Mouse (Mus musculus): ENCODE results near the gene Ogn. TPM values are rescaled to one million over a fixed set of nuclear protein-coding genes. Genes with fewer than 3 reads are reported as not detected.

Gene Ogn
- total RNA-seq, 1 experiment = 0.45 TPM

- Histone ChIP-seq H3K36me3 (ENCODE audit: control insufficient read depth, insufficient read depth, low read length, poor library complexity, severe bottlenecking) (no peaks in the 10 kb centered on the region), H3K9me3 (ENCODE audit: control insufficient read depth, insufficient read depth, low read depth, low read length) (no peaks in the 10 kb centered on the region), H3K4me3 (ENCODE audit: insufficient read depth in 1 of 2, low read depth in 1 of 2, low read length in 2 of 2, poor library complexity in 1 of 2, severe bottlenecking in 1 of 2) (no peak overlapping the region), H3K27ac (ENCODE audit: insufficient read depth, low read depth, low read length, poor library complexity, severe bottlenecking) (no peak overlapping the region), H3K4me1 (ENCODE audit: control insufficient read depth in 2 of 2, insufficient read depth in 2 of 2, low read length in 2 of 2, poor library complexity in 1 of 2) (peaks cover 0 to 2% of the 10 kb centered on the region in 2 experiments; a peak in 1 of 4 replicates), H3K9ac (ENCODE audit: insufficient read depth, low read depth, low read length, poor library complexity, severe bottlenecking) (no peak overlapping the region)
- in situ Hi-C loops (cut with MboI; ENCODE audit: low sequenced_read_pairs in 2 of 2, unreplicated experiment in 2 of 2) = no loop called here
- no peak for DNase-seq (ENCODE audit: low read depth, low spot score)
- TF ChIP-seq MAFK (IDR thresholded peaks at IDR 0.05; ENCODE audit: insufficient read depth, low read depth, low read length) (no peak), CHD2 (IDR thresholded peaks at IDR 0.05; ENCODE audit: low read depth, low read length) (no peak), ZNF384 (IDR thresholded peaks at IDR 0.05; ENCODE audit: low read depth, low read length) (no peak), HCFC1 (IDR thresholded peaks at IDR 0.05; ENCODE audit: borderline replicate concordance, insufficient read depth, low read length) (no peak), ZC3H11A (IDR thresholded peaks at IDR 0.05; ENCODE audit: borderline replicate concordance, low read depth, low read length) (no peak)
Observed at GRCm38 (mm10) chr13:49618365-49618764, 10.5 kb downstream of the Ogn start.

GRCm38 (mm10) chr13:49623216-49623615, 15.4 kb downstream of the Ogn start:
- no peak overlapping the region for H3K4me3 ChIP-seq (ENCODE audit: insufficient read depth in 1 of 2, low read depth in 1 of 2, low read length in 2 of 2, poor library complexity in 1 of 2, severe bottlenecking in 1 of 2)
- H3K27ac ChIP-seq (ENCODE audit: insufficient read depth, low read depth, low read length, poor library complexity, severe bottlenecking) = no peak overlapping the region
- no peaks in the 10 kb centered on the region for H3K36me3 ChIP-seq (ENCODE audit: control insufficient read depth, insufficient read depth, low read length, poor library complexity, severe bottlenecking)
- TF ChIP-seq CHD2 (IDR thresholded peaks at IDR 0.05; ENCODE audit: low read depth, low read length) (no peak), ZC3H11A (IDR thresholded peaks at IDR 0.05; ENCODE audit: borderline replicate concordance, low read depth, low read length) (no peak), HCFC1 (IDR thresholded peaks at IDR 0.05; ENCODE audit: borderline replicate concordance, insufficient read depth, low read length) (no peak), MAFK (IDR thresholded peaks at IDR 0.05; ENCODE audit: insufficient read depth, low read depth, low read length) (no peak), ZNF384 (IDR thresholded peaks at IDR 0.05; ENCODE audit: low read depth, low read length) (no peak)
- in situ Hi-C loops (cut with MboI; ENCODE audit: low sequenced_read_pairs in 2 of 2, unreplicated experiment in 2 of 2) = no loop called here
- H3K9me3 ChIP-seq (ENCODE audit: control insufficient read depth, insufficient read depth, low read depth, low read length) = no peaks in the 10 kb centered on the region
- H3K4me1 ChIP-seq (ENCODE audit: control insufficient read depth in 2 of 2, insufficient read depth in 2 of 2, low read length in 2 of 2, poor library complexity in 1 of 2) = peaks cover 0 to 2% of the 10 kb centered on the region in 2 experiments; a peak in 1 of 4 replicates
- DNase-seq (ENCODE audit: low read depth, low spot score) = no peak
- no peak overlapping the region for H3K9ac ChIP-seq (ENCODE audit: insufficient read depth, low read depth, low read length, poor library complexity, severe bottlenecking)

DNA sequence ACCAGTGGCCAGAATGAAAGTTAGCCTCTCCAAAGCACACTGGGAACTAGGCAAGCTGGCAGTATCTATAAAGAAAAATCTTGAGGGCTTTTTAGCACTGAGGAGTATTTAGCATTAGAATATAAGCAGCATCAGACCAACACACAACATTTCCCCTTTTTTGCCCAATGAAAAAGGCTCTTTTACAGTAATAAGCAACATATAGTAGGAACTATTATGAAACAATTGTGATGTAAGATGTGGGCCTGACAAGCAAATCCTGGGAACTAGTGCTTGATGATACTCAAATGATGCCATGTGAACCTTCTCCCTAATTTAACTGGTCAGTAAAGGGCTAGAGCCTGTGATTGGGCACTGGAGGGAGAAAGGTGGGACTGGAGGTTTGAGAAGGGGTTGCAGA, 20.3 kb downstream of the Ogn start:
- DNase-seq (ENCODE audit: low read depth, low spot score) = no peak
- H3K9me3 ChIP-seq (ENCODE audit: control insufficient read depth, insufficient read depth, low read depth, low read length) = no peaks in the 10 kb centered on the region
- TF ChIP-seq MAFK (IDR thresholded peaks at IDR 0.05; ENCODE audit: insufficient read depth, low read depth, low read length) (no peak), ZC3H11A (IDR thresholded peaks at IDR 0.05; ENCODE audit: borderline replicate concordance, low read depth, low read length) (no peak)
- H3K36me3 ChIP-seq (ENCODE audit: control insufficient read depth, insufficient read depth, low read length, poor library complexity, severe bottlenecking) = no peaks in the 10 kb centered on the region
- no peak overlapping the region for H3K9ac ChIP-seq (ENCODE audit: insufficient read depth, low read depth, low read length, poor library complexity, severe bottlenecking)
- in situ Hi-C loops (cut with MboI; ENCODE audit: low sequenced_read_pairs in 2 of 2, unreplicated experiment in 2 of 2) = no loop called here
- H3K27ac ChIP-seq (ENCODE audit: insufficient read depth, low read depth, low read length, poor library complexity, severe bottlenecking) = no peak overlapping the region
- H3K4me1 ChIP-seq (ENCODE audit: control insufficient read depth in 2 of 2, insufficient read depth in 2 of 2, low read length in 2 of 2, poor library complexity in 1 of 2) = no peaks in the 10 kb centered on the region
- H3K4me3 ChIP-seq (ENCODE audit: insufficient read depth in 1 of 2, low read depth in 1 of 2, low read length in 2 of 2, poor library complexity in 1 of 2, severe bottlenecking in 1 of 2) = no peak overlapping the region

GRCm38 (mm10) chr13:49629076-49629475, 21.2 kb downstream of the Ogn start:
- Histone ChIP-seq H3K4me3 (ENCODE audit: insufficient read depth in 1 of 2, low read depth in 1 of 2, low read length in 2 of 2, poor library complexity in 1 of 2, severe bottlenecking in 1 of 2) (no peak overlapping the region), H3K9ac (ENCODE audit: insufficient read depth, low read depth, low read length, poor library complexity, severe bottlenecking) (no peak overlapping the region), H3K4me1 (ENCODE audit: control insufficient read depth in 2 of 2, insufficient read depth in 2 of 2, low read length in 2 of 2, poor library complexity in 1 of 2) (no peaks in the 10 kb centered on the region), H3K36me3 (ENCODE audit: control insufficient read depth, insufficient read depth, low read length, poor library complexity, severe bottlenecking) (no peaks in the 10 kb centered on the region), H3K9me3 (ENCODE audit: control insufficient read depth, insufficient read depth, low read depth, low read length) (no peaks in the 10 kb centered on the region), H3K27ac (ENCODE audit: insufficient read depth, low read depth, low read length, poor library complexity, severe bottlenecking) (no peak overlapping the region)
- in situ Hi-C loops (cut with MboI; ENCODE audit: low sequenced_read_pairs in 2 of 2, unreplicated experiment in 2 of 2) = no loop called here
- TF ChIP-seq MAFK (IDR thresholded peaks at IDR 0.05; ENCODE audit: insufficient read depth, low read depth, low read length) (no peak), ZC3H11A (IDR thresholded peaks at IDR 0.05; ENCODE audit: borderline replicate concordance, low read depth, low read length) (no peak), ZNF384 (IDR thresholded peaks at IDR 0.05; ENCODE audit: low read depth, low read length) (no peak), CHD2 (IDR thresholded peaks at IDR 0.05; ENCODE audit: low read depth, low read length) (no peak), HCFC1 (IDR thresholded peaks at IDR 0.05; ENCODE audit: borderline replicate concordance, insufficient read depth, low read length) (no peak)
- DNase-seq (ENCODE audit: low read depth, low spot score) = no peak

DNA sequence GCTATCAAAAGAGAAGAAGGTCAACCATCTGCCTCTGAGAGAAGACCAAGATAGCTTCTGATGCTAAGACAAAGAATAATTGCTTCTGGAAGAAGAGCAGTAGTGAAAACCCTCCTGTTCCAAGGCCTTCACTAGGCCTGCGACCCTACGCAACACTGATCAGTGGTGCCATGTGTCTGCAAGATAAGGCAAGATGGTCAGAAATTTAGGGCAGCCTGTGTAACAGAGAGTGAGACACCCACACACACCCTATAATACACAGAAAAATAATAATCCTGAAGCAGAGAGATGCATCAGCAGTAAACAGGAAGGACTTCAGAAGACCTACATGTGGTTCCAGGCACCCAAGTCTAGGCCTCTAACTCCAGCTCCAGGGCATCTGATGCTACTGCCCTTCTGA, 32.1 kb downstream of the Ogn start:
- TF ChIP-seq MAFK (IDR thresholded peaks at IDR 0.05; ENCODE audit: insufficient read depth, low read depth, low read length) (no peak), CHD2 (IDR thresholded peaks at IDR 0.05; ENCODE audit: low read depth, low read length) (no peak), ZNF384 (IDR thresholded peaks at IDR 0.05; ENCODE audit: low read depth, low read length) (no peak), HCFC1 (IDR thresholded peaks at IDR 0.05; ENCODE audit: borderline replicate concordance, insufficient read depth, low read length) (no peak), ZC3H11A (IDR thresholded peaks at IDR 0.05; ENCODE audit: borderline replicate concordance, low read depth, low read length) (no peak)
- Histone ChIP-seq H3K9me3 (ENCODE audit: control insufficient read depth, insufficient read depth, low read depth, low read length) (no peaks in the 10 kb centered on the region), H3K4me1 (ENCODE audit: control insufficient read depth in 2 of 2, insufficient read depth in 2 of 2, low read length in 2 of 2, poor library complexity in 1 of 2) (no peaks in the 10 kb centered on the region), H3K4me3 (ENCODE audit: insufficient read depth in 1 of 2, low read depth in 1 of 2, low read length in 2 of 2, poor library complexity in 1 of 2, severe bottlenecking in 1 of 2) (no peak overlapping the region), H3K27ac (ENCODE audit: insufficient read depth, low read depth, low read length, poor library complexity, severe bottlenecking) (no peak overlapping the region), H3K36me3 (ENCODE audit: control insufficient read depth, insufficient read depth, low read length, poor library complexity, severe bottlenecking) (no peaks in the 10 kb centered on the region; the same call in none of the 2 replicates), H3K9ac (ENCODE audit: insufficient read depth, low read depth, low read length, poor library complexity, severe bottlenecking) (no peak overlapping the region)
- in situ Hi-C loops (cut with MboI; ENCODE audit: low sequenced_read_pairs in 2 of 2, unreplicated experiment in 2 of 2) = no loop called here
- DNase-seq (ENCODE audit: low read depth, low spot score) = no peak
